Mouse (Mus musculus) ZHBTc4 (cell line): ENCODE data around the gene Wdr75.

ENCODE experiments used
- DNase-seq: peaks from one replicate; pipeline ENCODE4 v3.0.0-alpha.2; 2011; ENCODE audit warnings: low read depth, low spot score

Gene Wdr75

GRCm38 (mm10) chr1:45837736-45838135 is 42.8 kb downstream of the Wdr75 start:
- no peak for DNase-seq

- DNase-seq, result no peak
Observed at GRCm38 (mm10) chr1:45838271-45838670, 43.3 kb downstream of the Wdr75 start.

GRCm38 (mm10) chr1:45845466-45845865 is 50.5 kb downstream of the Wdr75 start:
- no peak for DNase-seq

GRCm38 (mm10) chr1:45858038-45858437 is 63.1 kb downstream of the Wdr75 start:
- DNase-seq, result no peak

- no peak for DNase-seq
Observed at GRCm38 (mm10) chr1:45860349-45860748, 65.4 kb downstream of the Wdr75 start.

- no peak for DNase-seq
Observed at GRCm38 (mm10) chr1:45861162-45861561, 66.2 kb downstream of the Wdr75 start.

- DNase-seq, result no peak
Observed at GRCm38 (mm10) chr1:45863641-45864040, 68.7 kb downstream of the Wdr75 start.

GRCm38 (mm10) chr1:45864564-45865014 is 69.6 kb downstream of the Wdr75 start:
- no peak for DNase-seq

- DNase-seq, result no peak
Observed at GRCm38 (mm10) chr1:45865316-45865715, 70.3 kb downstream of the Wdr75 start.

GRCm38 (mm10) chr1:45865727-45866126 is 70.8 kb downstream of the Wdr75 start:
- no peak for DNase-seq

GRCm38 (mm10) chr1:45866288-45867018 is 71.5 kb downstream of the Wdr75 start:
- no peak for DNase-seq

- no peak for DNase-seq
Observed at GRCm38 (mm10) chr1:45868050-45868449, 73.1 kb downstream of the Wdr75 start.

GRCm38 (mm10) chr1:45868479-45869137 is 73.6 kb downstream of the Wdr75 start:
- no peak for DNase-seq
